Mouse (Mus musculus) embryonic facial prominence, embryonic 13.5 days (tissue): ENCODE results near the gene Olfr1416. TPM values are rescaled to one million over a fixed set of nuclear protein-coding genes. Genes with fewer than 3 reads are reported as not detected.
"Not testable (repeated sequence)": the region's sequence is repeated elsewhere in the genome, so short reads cannot be mapped to it uniquely, and the experiment has no call there.

Experiments
- ATAC-seq: fragments of 200-750 bp; cut with Nextera tagmentation; 2 replicates; pipeline ENCODE4 v1.8.0; 2017; ENCODE audit warnings: low read depth; ENCODE audit not compliant: insufficient number of reproducible peaks, insufficient read depth, low FRiP score, low TSS enrichment
- H3K27ac ChIP-seq: fragments of 300-500 bp; sonication (generic); 2 replicates; pipeline ENCODE4 v1.5.1; 2015; ENCODE audit warnings: moderate library complexity, mild to moderate bottlenecking, inconsistent platforms
- H3K27me3 ChIP-seq: fragments of 300-500 bp; sonication (generic); 2 replicates; pipeline ENCODE4 v1.6.1; 2015; ENCODE audit warnings: mild to moderate bottlenecking, inconsistent platforms
- H3K36me3 ChIP-seq: fragments of 300-500 bp; sonication (generic); 2 replicates; pipeline ENCODE4 v1.6.1; 2015; ENCODE audit warnings: mild to moderate bottlenecking, inconsistent platforms
- H3K4me1 ChIP-seq: fragments of 300-500 bp; sonication (generic); 2 replicates; pipeline ENCODE4 v1.6.1; 2015; ENCODE audit warnings: inconsistent platforms
- H3K4me2 ChIP-seq: fragments of 300-500 bp; sonication (generic); 2 replicates; pipeline ENCODE4 v1.6.1; 2015; ENCODE audit warnings: moderate library complexity, mild to moderate bottlenecking, inconsistent platforms
- H3K4me3 ChIP-seq: fragments of 300-500 bp; sonication (generic); 2 replicates; pipeline ENCODE4 v1.5.1; 2015; ENCODE audit warnings: mild to moderate bottlenecking, inconsistent platforms
- H3K9ac ChIP-seq: fragments of 300-500 bp; sonication (generic); 2 replicates; pipeline ENCODE4 v1.6.1; 2015; ENCODE audit warnings: mild to moderate bottlenecking, inconsistent platforms
- H3K9me3 ChIP-seq: fragments of 300-500 bp; sonication (generic); 2 replicates; pipeline ENCODE4 v1.6.1; 2016; ENCODE audit warnings: inconsistent platforms
- WGBS: fragments of 180-500 bp; shearing (Covaris S2); methylation state at CpG from one replicate; pipeline ENCODE4 v1.1.7; 2015; ENCODE audit warnings: mixed read lengths; 5-methylcytosine and 5-hydroxymethylcytosine counted together
- polyA plus RNA-seq: library from polyadenylated mRNA; unstranded; fragments of >200 nt; fragmentation: Nextera tagmentation; extraction: Ambion mirVana; gene quantifications from 2 replicates; pipeline ENCODE4 v1.2.1, GENCODE M21; 2015

Olfr1416 gene
- polyA plus RNA-seq, result not detected in 2 replicates

DNA sequence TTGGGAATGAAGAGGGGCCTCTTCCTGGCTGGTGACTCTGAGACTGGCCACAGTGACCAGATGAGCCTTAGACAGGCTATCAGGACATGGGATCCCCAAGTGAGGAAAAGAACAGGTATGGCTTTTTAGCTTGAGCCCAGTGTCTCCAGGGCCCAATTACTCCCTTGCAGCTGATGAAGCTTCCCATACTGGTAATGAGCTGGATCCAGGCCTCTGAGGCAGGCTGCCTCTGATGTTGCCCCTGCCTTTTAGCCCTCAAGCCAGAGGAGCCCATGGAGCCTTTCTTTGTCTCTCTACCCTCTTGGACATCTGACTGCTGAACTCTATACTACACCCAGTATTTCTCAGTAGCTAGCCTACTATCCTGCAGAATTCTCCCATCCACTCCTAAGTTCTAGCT lies at the start of gene Olfr1416:
Gene Olfr1416 (minus strand): TSS at position 101 of the 400 bp plus-strand sequence.
- no peak within 1 kb of the TSS for H3K4me3 ChIP-seq
- no peak for ATAC-seq
- H3K27me3 ChIP-seq, result no peaks in the 10 kb centered on the region; the same call in 1 of the 2 replicates
- H3K9me3 ChIP-seq, result peaks cover 8% of the 10 kb centered on the region
- H3K4me1 ChIP-seq, result no peaks in the 10 kb centered on the region
- H3K27ac ChIP-seq, result no peak within 1 kb of the TSS
- no peak within 1 kb of the TSS for H3K4me2 ChIP-seq
- H3K9ac ChIP-seq, result no peak within 1 kb of the TSS
- H3K36me3 ChIP-seq, result no peaks in the 10 kb centered on the region

- H3K27ac ChIP-seq, result no peak overlapping the region
- ATAC-seq, result no peak
- H3K4me3 ChIP-seq, result no peak overlapping the region
- no peaks in the 10 kb centered on the region for H3K9me3 ChIP-seq
- H3K27me3 ChIP-seq, result no peaks in the 10 kb centered on the region; the same call in 1 of the 2 replicates
- no peak overlapping the region for H3K4me2 ChIP-seq
- no peaks in the 10 kb centered on the region for H3K36me3 ChIP-seq
- H3K4me1 ChIP-seq, result no peaks in the 10 kb centered on the region
- H3K9ac ChIP-seq, result no peak overlapping the region
- 85% methylated on average over 3 of the region's 3 CpGs for WGBS
These were observed 38.9 kb upstream of the Olfr1416 start for GRCm38 (mm10) chr1:92523764-92524163.

GRCm38 (mm10) chr1:92521376-92521775 lies 36.5 kb upstream of the Olfr1416 start:
- peaks cover 6% of the 10 kb centered on the region; the same call in 1 of the 2 replicates for H3K27me3 ChIP-seq
- no peaks in the 10 kb centered on the region for H3K4me1 ChIP-seq
- no peak overlapping the region for H3K4me2 ChIP-seq
- WGBS, result 23% methylated on average over 10 of the region's 10 CpGs
- no peaks in the 10 kb centered on the region for H3K36me3 ChIP-seq
- H3K9ac ChIP-seq, result no peak overlapping the region
- no peak for ATAC-seq
- no peak overlapping the region for H3K4me3 ChIP-seq
- H3K9me3 ChIP-seq, result no peaks in the 10 kb centered on the region
- no peak overlapping the region for H3K27ac ChIP-seq

DNA sequence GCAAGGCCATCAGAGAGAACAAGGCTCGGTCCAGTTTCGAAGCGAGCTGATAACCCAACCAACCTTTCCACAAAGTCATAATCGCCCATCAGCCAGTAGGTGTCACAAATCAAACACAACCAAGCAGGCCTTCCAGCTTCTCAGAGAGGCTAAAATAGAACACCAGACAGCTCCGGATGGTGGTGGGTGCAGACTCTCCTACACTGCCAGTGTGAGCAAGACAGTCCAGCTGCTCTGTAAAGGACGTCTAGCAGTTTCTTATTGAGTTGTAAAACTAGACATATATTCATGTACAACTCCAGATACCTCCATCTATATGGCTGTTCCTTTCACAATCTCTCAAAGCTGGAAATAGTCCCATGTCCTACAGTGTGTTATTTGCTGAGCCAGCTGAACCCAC lies 34.1 kb upstream of the Olfr1416 start:
- ATAC-seq, result no peak
- no peaks in the 10 kb centered on the region for H3K36me3 ChIP-seq
- WGBS, result 83% methylated on average over 6 of the region's 6 CpGs
- no peaks in the 10 kb centered on the region for H3K9me3 ChIP-seq
- H3K27ac ChIP-seq, result no peak overlapping the region
- no peaks in the 10 kb centered on the region for H3K4me1 ChIP-seq
- H3K4me3 ChIP-seq, result no peak overlapping the region
- peaks cover 6% of the 10 kb centered on the region; the same call in 1 of the 2 replicates for H3K27me3 ChIP-seq
- H3K4me2 ChIP-seq, result no peak overlapping the region
- no peak overlapping the region for H3K9ac ChIP-seq

DNA sequence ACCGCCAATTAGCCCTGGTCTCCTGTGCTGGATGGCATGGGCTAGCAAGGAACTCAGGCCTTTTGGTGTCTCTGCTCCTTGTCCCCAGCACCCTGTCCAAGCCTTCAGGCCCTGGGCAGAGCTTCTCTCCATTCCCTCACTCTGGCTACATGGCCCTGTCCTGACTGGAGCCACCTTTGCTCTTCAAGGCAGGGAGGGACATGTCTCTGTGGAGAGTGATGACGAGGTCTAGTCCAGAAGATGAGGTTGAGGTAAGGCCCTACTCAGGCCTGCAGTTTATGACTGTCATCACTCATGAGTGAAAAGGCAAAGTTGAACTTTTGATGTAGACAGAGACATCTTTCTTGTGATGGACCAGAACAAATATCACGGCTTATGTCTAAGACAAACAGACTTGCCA lies 33.6 kb upstream of the Olfr1416 start, which contains the start of gene Olfr1414:
Gene Olfr1414 (minus strand): TSS at position 101 of the 400 bp plus-strand sequence.
- WGBS, result 82% methylated on average over 3 of the region's 3 CpGs
- ATAC-seq, result no peak
- no peak within 1 kb of the TSS for H3K4me3 ChIP-seq
- H3K4me1 ChIP-seq, result no peaks in the 10 kb centered on the region
- peaks cover 6% of the 10 kb centered on the region; the same call in 1 of the 2 replicates for H3K27me3 ChIP-seq
- H3K4me2 ChIP-seq, result no peak within 1 kb of the TSS
- H3K9me3 ChIP-seq, result no peaks in the 10 kb centered on the region
- no peak within 1 kb of the TSS for H3K27ac ChIP-seq
- no peak within 1 kb of the TSS for H3K9ac ChIP-seq
- no peaks in the 10 kb centered on the region for H3K36me3 ChIP-seq

GRCm38 (mm10) chr1:92515390-92515789 lies 30.5 kb upstream of the Olfr1416 start:
- no peak for ATAC-seq
- Histone ChIP-seq H3K27ac (no peak overlapping the region), H3K4me2 (no peak overlapping the region), H3K27me3 (peaks cover 6% of the 10 kb centered on the region; the same call in 1 of the 2 replicates), H3K36me3 (no peaks in the 10 kb centered on the region), H3K4me3 (no peak overlapping the region), H3K9ac (no peak overlapping the region), H3K9me3 (no peaks in the 10 kb centered on the region), H3K4me1 (no peaks in the 10 kb centered on the region)
- 80% methylated on average over 11 of the region's 11 CpGs for WGBS

DNA sequence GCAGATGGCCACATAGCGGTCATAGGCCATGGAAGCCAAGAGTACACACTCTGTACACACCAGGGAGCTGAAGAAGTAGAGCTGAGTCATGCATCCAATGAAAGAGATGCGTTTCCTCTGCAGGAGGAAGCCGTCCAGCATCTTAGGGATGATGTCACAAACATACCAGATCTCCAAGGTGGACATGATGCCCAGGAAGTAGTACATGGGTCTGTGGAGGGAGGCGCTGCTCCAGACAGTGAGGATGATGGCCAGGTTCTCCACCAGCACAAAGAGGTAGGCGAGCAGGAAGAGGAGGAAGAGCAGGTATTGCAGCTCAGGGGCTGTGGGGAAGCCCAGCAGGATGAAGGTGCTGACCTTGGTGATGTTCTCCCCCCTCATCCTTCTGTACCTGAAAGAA lies 26.7 kb upstream of the Olfr1416 start:
- not testable (repeated sequence) for H3K4me2 ChIP-seq, ATAC-seq
- 87% methylated on average over 5 of the region's 5 CpGs for WGBS

DNA sequence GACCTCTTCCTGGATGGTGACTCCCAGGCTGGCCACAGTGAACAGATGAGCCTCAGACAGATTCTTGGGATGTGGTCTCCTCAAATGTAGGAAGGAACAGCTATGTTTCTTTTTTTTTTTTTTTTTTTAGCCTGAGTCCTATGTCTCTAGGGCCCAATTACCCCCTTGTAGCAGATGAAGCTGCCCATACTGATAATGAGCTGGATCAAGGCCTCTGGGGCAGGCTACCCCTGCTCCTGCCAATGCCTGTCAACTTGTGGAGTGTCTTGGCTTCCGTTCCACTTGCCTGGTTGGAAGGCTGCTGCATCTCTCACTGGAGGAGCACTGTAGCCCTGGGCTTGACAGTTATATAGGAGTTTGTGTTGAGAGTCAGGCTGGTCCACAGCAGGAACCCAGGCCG lies 11.1 kb upstream of the Olfr1416 start, which contains the start of gene Olfr1415:
Gene Olfr1415 (minus strand): TSS at position 101 of the 400 bp plus-strand sequence.
- Histone ChIP-seq H3K9ac (no peak within 1 kb of the TSS), H3K36me3 (no peaks in the 10 kb centered on the region), H3K4me2 (no peak within 1 kb of the TSS), H3K27me3 (no peaks in the 10 kb centered on the region), H3K4me1 (no peaks in the 10 kb centered on the region), H3K9me3 (peaks cover 4% of the 10 kb centered on the region; the same call in 1 of the 2 replicates), H3K27ac (no peak within 1 kb of the TSS), H3K4me3 (no peak within 1 kb of the TSS)
- no peak for ATAC-seq
- WGBS, result 76% methylated on average over 2 of the region's 2 CpGs

More for the DNA sequence above, 26.7 kb upstream of the Olfr1416 start:
- not testable (repeated sequence) for H3K9me3 ChIP-seq, H3K36me3 ChIP-seq, H3K4me3 ChIP-seq, H3K4me1 ChIP-seq, H3K27me3 ChIP-seq, H3K9ac ChIP-seq, H3K27ac ChIP-seq

DNA sequence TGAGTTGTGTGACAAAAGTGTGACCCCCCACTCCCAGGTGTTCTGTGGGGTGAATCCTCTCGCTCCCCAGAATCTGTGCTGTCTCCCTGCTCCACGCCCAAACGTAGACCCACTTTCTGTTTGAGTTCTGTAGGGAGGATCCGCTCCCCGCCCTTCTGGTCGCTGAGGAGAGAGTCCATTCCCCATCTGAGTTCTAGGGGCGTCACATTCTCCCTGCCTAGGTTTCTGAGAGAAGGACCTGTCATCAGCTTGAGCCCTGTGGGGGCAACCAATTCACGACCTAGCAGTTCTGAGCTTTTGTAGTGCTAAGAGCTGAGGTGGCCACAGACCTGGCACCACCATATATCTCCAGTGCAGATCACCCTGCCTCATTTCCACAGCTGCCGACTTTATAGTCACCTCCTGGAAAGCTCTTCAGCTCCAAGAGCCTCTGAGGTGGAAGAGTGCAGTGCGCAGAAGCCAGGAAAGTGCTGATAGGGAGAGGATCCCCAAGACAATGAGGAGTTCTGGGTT lies 10.8 kb downstream of the Olfr1416 start:
- peak; percentile 44; the same call in 1 of the 2 replicates for ATAC-seq
- H3K27ac ChIP-seq, result peak overlapping the region; percentile 80
- 0 out of 2 replicates have a peak, but pooled peaks cover 3% of the 10 kb centered on the region for H3K27me3 ChIP-seq
- peak overlapping the region; percentile 87 for H3K4me2 ChIP-seq
- peak overlapping the region; percentile 99 for H3K4me3 ChIP-seq
- peak overlapping the region; percentile 75 for H3K9ac ChIP-seq
- no peaks in the 10 kb centered on the region for H3K9me3 ChIP-seq
- H3K36me3 ChIP-seq, result peaks cover 23% of the 10 kb centered on the region
- peaks cover 14% of the 10 kb centered on the region for H3K4me1 ChIP-seq
- WGBS, result 4% methylated on average over 10 of the region's 10 CpGs

GRCm38 (mm10) chr1:92473165-92474041 lies 11.5 kb downstream of the Olfr1416 start, which contains the start of gene Ndufa10:
Gene Ndufa10 (minus strand): TSS chr1:92473860.
- Histone ChIP-seq H3K4me2 (peak within 1 kb of the TSS; percentile 87), H3K9me3 (no peaks in the 10 kb centered on the region), H3K36me3 (peaks cover 30% of the 10 kb centered on the region), H3K4me3 (peak within 1 kb of the TSS; percentile 99), H3K9ac (peak within 1 kb of the TSS; percentile 96), H3K27ac (peak within 1 kb of the TSS; percentile 80), H3K4me1 (peaks cover 14% of the 10 kb centered on the region), H3K27me3 (0 out of 2 replicates have a peak, but pooled peaks cover 3% of the 10 kb centered on the region)
- ATAC-seq, result peak; percentile 86
- under 1% methylated on average over 67 of the region's 67 CpGs for whole genome bisulfite sequencing

DNA sequence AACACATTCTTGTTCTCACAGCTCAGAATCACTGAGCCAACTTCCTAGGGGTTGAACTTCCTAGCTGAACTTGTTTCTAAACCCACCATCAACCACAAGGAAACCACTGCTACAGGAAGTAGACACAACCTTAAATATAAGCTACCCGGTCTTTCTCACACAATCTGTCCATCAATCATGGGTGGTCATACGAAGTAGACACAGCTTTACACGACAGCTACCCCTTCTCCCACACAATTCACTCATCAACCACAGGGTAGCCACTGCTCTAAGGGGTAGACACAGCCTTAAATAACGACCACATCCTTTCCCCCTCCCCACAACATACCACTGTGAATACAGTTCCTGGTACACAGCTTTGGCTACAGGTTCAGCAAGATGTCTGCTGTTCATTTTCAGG lies 16.0 kb downstream of the Olfr1416 start:
- no peaks in the 10 kb centered on the region for H3K27me3 ChIP-seq
- H3K36me3 ChIP-seq, result peaks cover 74% of the 10 kb centered on the region
- peaks cover 9% of the 10 kb centered on the region for H3K4me1 ChIP-seq
- no peak overlapping the region for H3K27ac ChIP-seq
- no peaks in the 10 kb centered on the region for H3K9me3 ChIP-seq
- H3K9ac ChIP-seq, result no peak overlapping the region
- no peak overlapping the region for H3K4me2 ChIP-seq
- 86% methylated on average over 4 of the region's 4 CpGs for WGBS
- ATAC-seq, result no peak
- H3K4me3 ChIP-seq, result no peak overlapping the region
